Mouse (Mus musculus): ENCODE measurements around the gene Fam24b. TPM values are rescaled to one million over a fixed set of nuclear protein-coding genes. Genes with fewer than 3 reads are reported as not detected.

The Fam24b gene
- 0.38 TPM in 1 of 2 replicates, not detected in the other for polyA plus RNA-seq (2014; fragmentation: Nextera tagmentation; extraction: Ambion mirVana)

GRCm38 (mm10) chr7:131329416-131329815, at the start of gene Fam24b:
Fam24b (minus strand) TSS chr7:131329516.
- Histone ChIP-seq H3K4me3 (ENCODE audit: low read depth, low read length) (no peak within 1 kb of the TSS), H3K4me2 (no peak within 1 kb of the TSS), H3K36me3 (ENCODE audit: control insufficient read depth, insufficient read depth, low read length) (no peaks in the 10 kb centered on the region), H3K9ac (ENCODE audit: low read depth, low read length) (no peak within 1 kb of the TSS), H3K27me3 (replicated peaks; ENCODE audit: control insufficient read depth, insufficient read depth, low read length) (no peaks in the 10 kb centered on the region), H3K27ac (ENCODE audit: low read depth, low read length) (no peak within 1 kb of the TSS), H3K9me3 (ENCODE audit: control insufficient read depth, low read length) (no peaks in the 10 kb centered on the region), H3K4me1 (replicated peaks; ENCODE audit: control insufficient read depth, insufficient read depth, low read length) (no peaks in the 10 kb centered on the region)
- WGBS = 90% methylated on average over 5 of the region's 5 CpGs
- ATAC-seq (replicated peaks; ENCODE audit: low FRiP score) (no peak), DNase-seq (ENCODE audit: low spot score) (no peak)

- WGBS = 49% methylated on average over 9 of the region's 9 CpGs
These were observed 42.8 kb upstream of the Fam24b start for GRCm38 (mm10) chr7:131371880-131372651.

GRCm38 (mm10) chr7:131371470-131371860, 42.1 kb upstream of the Fam24b start:
- peak; percentile 71 for ATAC-seq (replicated peaks; ENCODE audit: low FRiP score)

More at GRCm38 (mm10) chr7:131371880-131372651, 42.8 kb upstream of the Fam24b start:
- 0 out of 2 replicates have a peak, but pooled peaks cover 2% of the 10 kb centered on the region for H3K36me3 ChIP-seq (ENCODE audit: control insufficient read depth, insufficient read depth, low read length)
- 0 out of 2 replicates have a peak, but pooled peaks cover 7% of the 10 kb centered on the region for H3K4me1 ChIP-seq (replicated peaks; ENCODE audit: control insufficient read depth, insufficient read depth, low read length)
- no peaks in the 10 kb centered on the region for H3K27me3 ChIP-seq (replicated peaks; ENCODE audit: control insufficient read depth, insufficient read depth, low read length)
- peak overlapping the region; percentile 93; the same call in 1 of the 2 replicates for H3K27ac ChIP-seq (ENCODE audit: low read depth, low read length)
- peak overlapping the region; percentile 82 for H3K4me2 ChIP-seq
- H3K9ac ChIP-seq (ENCODE audit: low read depth, low read length) = peak overlapping the region; percentile 86
- no peaks in the 10 kb centered on the region for H3K9me3 ChIP-seq (ENCODE audit: control insufficient read depth, low read length)
- no peak for DNase-seq (ENCODE audit: low spot score)
- peak overlapping the region; percentile 80 for H3K4me3 ChIP-seq (ENCODE audit: low read depth, low read length)
- no peak for ATAC-seq (replicated peaks; ENCODE audit: low FRiP score)

DNA sequence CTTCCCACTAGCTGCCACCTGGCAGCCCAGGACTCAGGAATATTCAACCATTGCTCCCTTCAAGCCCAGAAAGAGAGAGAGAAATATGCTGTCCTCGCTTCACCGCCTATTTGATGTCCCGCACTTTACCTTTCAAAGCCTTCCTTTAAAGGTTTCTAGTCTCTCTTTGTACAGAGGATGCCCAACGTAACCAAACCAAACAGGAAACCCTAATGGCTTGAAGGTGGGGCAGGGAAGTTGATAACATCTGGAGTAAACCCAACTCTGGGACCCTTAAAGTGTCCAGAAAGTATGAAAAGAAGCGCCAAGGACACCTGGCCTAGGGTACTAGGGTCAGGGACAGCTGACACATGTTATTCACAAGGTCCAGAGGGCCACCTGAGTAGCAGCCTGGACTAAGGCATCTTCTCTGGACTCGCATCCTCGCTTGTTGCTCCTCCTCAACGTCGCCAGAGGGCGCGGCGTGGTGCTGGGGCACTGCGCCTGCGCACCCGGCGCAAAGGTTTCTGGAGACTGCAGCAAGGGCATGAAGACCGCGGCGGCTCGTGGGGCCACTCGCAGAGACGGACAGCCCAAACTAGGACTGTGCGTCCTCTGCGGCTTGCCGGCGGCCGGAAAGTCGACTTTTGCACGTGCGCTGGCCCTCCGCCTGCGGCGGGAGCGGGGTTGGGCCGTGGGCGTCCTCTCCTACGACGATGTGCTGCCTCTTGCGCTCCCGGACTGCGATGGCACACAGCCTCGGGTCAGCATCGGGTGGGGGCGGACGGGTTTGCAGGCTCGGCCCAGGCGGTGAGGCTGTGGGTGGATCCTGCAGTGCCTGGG, 41.5 kb upstream of the Fam24b start, which contains the start of gene Pstk:
Pstk (plus strand) TSS at position 494 of the 822 bp plus-strand sequence.
- peak within 1 kb of the TSS; percentile 80 for H3K4me3 ChIP-seq (ENCODE audit: low read depth, low read length)
- 3% methylated on average over 47 of the region's 47 CpGs for WGBS
- peak within 1 kb of the TSS; percentile 93 for H3K27ac ChIP-seq (ENCODE audit: low read depth, low read length)
- no peaks in the 10 kb centered on the region for H3K27me3 ChIP-seq (replicated peaks; ENCODE audit: control insufficient read depth, insufficient read depth, low read length)
- 0 out of 2 replicates have a peak, but pooled peaks cover 2% of the 10 kb centered on the region for H3K36me3 ChIP-seq (ENCODE audit: control insufficient read depth, insufficient read depth, low read length)
- peak within 1 kb of the TSS; percentile 82 for H3K4me2 ChIP-seq
- H3K9ac ChIP-seq (ENCODE audit: low read depth, low read length) = peak within 1 kb of the TSS; percentile 86
- peak; percentile 94 for ATAC-seq (replicated peaks; ENCODE audit: low FRiP score)
- H3K4me1 ChIP-seq (replicated peaks; ENCODE audit: control insufficient read depth, insufficient read depth, low read length) = 0 out of 2 replicates have a peak, but pooled peaks cover 7% of the 10 kb centered on the region
- H3K9me3 ChIP-seq (ENCODE audit: control insufficient read depth, low read length) = no peaks in the 10 kb centered on the region
- DNase-seq (ENCODE audit: low spot score) = peak; percentile 90

More at GRCm38 (mm10) chr7:131371470-131371860, 42.1 kb upstream of the Fam24b start:
- H3K36me3 ChIP-seq (ENCODE audit: control insufficient read depth, insufficient read depth, low read length) = 0 out of 2 replicates have a peak, but pooled peaks cover 2% of the 10 kb centered on the region
- peak overlapping the region; percentile 80 for H3K4me3 ChIP-seq (ENCODE audit: low read depth, low read length)
- 4% methylated on average over 9 of the region's 9 CpGs for WGBS
- H3K27me3 ChIP-seq (replicated peaks; ENCODE audit: control insufficient read depth, insufficient read depth, low read length) = no peaks in the 10 kb centered on the region
- H3K4me1 ChIP-seq (replicated peaks; ENCODE audit: control insufficient read depth, insufficient read depth, low read length) = 0 out of 2 replicates have a peak, but pooled peaks cover 7% of the 10 kb centered on the region
- H3K9me3 ChIP-seq (ENCODE audit: control insufficient read depth, low read length) = no peaks in the 10 kb centered on the region
- no peak for DNase-seq (ENCODE audit: low spot score)
- H3K4me2 ChIP-seq = peak overlapping the region; percentile 82
- H3K27ac ChIP-seq (ENCODE audit: low read depth, low read length) = peak overlapping the region; percentile 93
- H3K9ac ChIP-seq (ENCODE audit: low read depth, low read length) = peak overlapping the region; percentile 86

GRCm38 (mm10) chr7:131364131-131364530, 34.8 kb upstream of the Fam24b start:
- no peak overlapping the region for H3K9ac ChIP-seq (ENCODE audit: low read depth, low read length)
- no peak overlapping the region for H3K4me2 ChIP-seq
- H3K36me3 ChIP-seq (ENCODE audit: control insufficient read depth, insufficient read depth, low read length) = peaks cover 2% of the 10 kb centered on the region; the same call in 1 of the 2 replicates
- ATAC-seq (replicated peaks; ENCODE audit: low FRiP score) (no peak), DNase-seq (ENCODE audit: low spot score) (no peak)
- 84% methylated on average over 8 of the region's 8 CpGs for WGBS
- no peak overlapping the region for H3K4me3 ChIP-seq (ENCODE audit: low read depth, low read length)
- no peaks in the 10 kb centered on the region for H3K9me3 ChIP-seq (ENCODE audit: control insufficient read depth, low read length)
- no peak overlapping the region for H3K27ac ChIP-seq (ENCODE audit: low read depth, low read length)
- peaks cover 7% of the 10 kb centered on the region for H3K4me1 ChIP-seq (replicated peaks; ENCODE audit: control insufficient read depth, insufficient read depth, low read length)
- no peaks in the 10 kb centered on the region for H3K27me3 ChIP-seq (replicated peaks; ENCODE audit: control insufficient read depth, insufficient read depth, low read length)

GRCm38 (mm10) chr7:131362615-131363300, 33.4 kb upstream of the Fam24b start, which contains the start of gene 2310057M21Rik:
2310057M21Rik (minus strand) TSS chr7:131362759.
- peak within 1 kb of the TSS; percentile 84 for H3K9ac ChIP-seq (ENCODE audit: low read depth, low read length)
- under 1% methylated on average over 55 of the region's 55 CpGs for WGBS
- no peaks in the 10 kb centered on the region for H3K27me3 ChIP-seq (replicated peaks; ENCODE audit: control insufficient read depth, insufficient read depth, low read length)
- H3K4me2 ChIP-seq = peak within 1 kb of the TSS; percentile 80
- H3K4me1 ChIP-seq (replicated peaks; ENCODE audit: control insufficient read depth, insufficient read depth, low read length) = peaks cover 7% of the 10 kb centered on the region
- DNase-seq (ENCODE audit: low spot score) (peak; percentile 92), ATAC-seq (replicated peaks; ENCODE audit: low FRiP score) (peak; percentile 96)
- peaks cover 8% of the 10 kb centered on the region; the same call in 1 of the 2 replicates for H3K36me3 ChIP-seq (ENCODE audit: control insufficient read depth, insufficient read depth, low read length)
- peak within 1 kb of the TSS; percentile 88 for H3K27ac ChIP-seq (ENCODE audit: low read depth, low read length)
- no peaks in the 10 kb centered on the region for H3K9me3 ChIP-seq (ENCODE audit: control insufficient read depth, low read length)
- peak within 1 kb of the TSS; percentile 81 for H3K4me3 ChIP-seq (ENCODE audit: low read depth, low read length)

- DNase-seq (ENCODE audit: low spot score) (no peak), ATAC-seq (replicated peaks; ENCODE audit: low FRiP score) (peak; percentile 63)
- Histone ChIP-seq H3K4me1 (replicated peaks; ENCODE audit: control insufficient read depth, insufficient read depth, low read length) (peaks cover 7% of the 10 kb centered on the region), H3K4me3 (ENCODE audit: low read depth, low read length) (peak overlapping the region; percentile 81), H3K36me3 (ENCODE audit: control insufficient read depth, insufficient read depth, low read length) (peaks cover 11% of the 10 kb centered on the region; the same call in 1 of the 2 replicates), H3K27ac (ENCODE audit: low read depth, low read length) (peak overlapping the region; percentile 88), H3K4me2 (peak overlapping the region; percentile 80), H3K9me3 (ENCODE audit: control insufficient read depth, low read length) (no peaks in the 10 kb centered on the region), H3K9ac (ENCODE audit: low read depth, low read length) (peak overlapping the region; percentile 84), H3K27me3 (replicated peaks; ENCODE audit: control insufficient read depth, insufficient read depth, low read length) (no peaks in the 10 kb centered on the region)
- WGBS = 0% methylated on average over 34 of the region's 35 CpGs
These were observed 32.9 kb upstream of the Fam24b start for GRCm38 (mm10) chr7:131362269-131362614.

GRCm38 (mm10) chr7:131356105-131356504, 26.8 kb upstream of the Fam24b start:
- Histone ChIP-seq H3K4me2 (no peak overlapping the region), H3K9ac (ENCODE audit: low read depth, low read length) (no peak overlapping the region), H3K4me1 (replicated peaks; ENCODE audit: control insufficient read depth, insufficient read depth, low read length) (0 out of 2 replicates have a peak, but pooled peaks cover 3% of the 10 kb centered on the region), H3K9me3 (ENCODE audit: control insufficient read depth, low read length) (no peaks in the 10 kb centered on the region), H3K4me3 (ENCODE audit: low read depth, low read length) (no peak overlapping the region), H3K27me3 (replicated peaks; ENCODE audit: control insufficient read depth, insufficient read depth, low read length) (no peaks in the 10 kb centered on the region), H3K36me3 (ENCODE audit: control insufficient read depth, insufficient read depth, low read length) (peaks cover 35% of the 10 kb centered on the region), H3K27ac (ENCODE audit: low read depth, low read length) (no peak overlapping the region)
- 93% methylated on average over 13 of the region's 13 CpGs for WGBS
- ATAC-seq (replicated peaks; ENCODE audit: low FRiP score) (no peak), DNase-seq (ENCODE audit: low spot score) (no peak)

Measured in liver, embryonic 11.5 days (tissue).